Mouse (Mus musculus): ENCODE results near the gene Foxg1.

The Foxg1 gene

DNA sequence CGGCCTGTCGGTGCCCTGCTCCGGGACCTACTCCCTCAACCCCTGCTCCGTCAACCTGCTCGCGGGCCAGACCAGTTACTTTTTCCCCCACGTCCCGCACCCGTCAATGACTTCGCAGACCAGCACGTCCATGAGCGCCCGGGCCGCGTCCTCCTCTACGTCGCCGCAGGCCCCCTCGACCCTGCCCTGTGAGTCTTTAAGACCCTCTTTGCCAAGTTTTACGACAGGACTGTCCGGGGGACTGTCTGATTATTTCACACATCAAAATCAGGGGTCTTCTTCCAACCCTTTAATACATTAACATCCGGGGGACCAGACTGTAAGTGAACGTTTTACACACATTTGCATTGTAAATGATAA lies 3.2 kb downstream of the Foxg1 start:
- DNase-seq (ENCODE audit: low read depth, low spot score): no peak

DNA sequence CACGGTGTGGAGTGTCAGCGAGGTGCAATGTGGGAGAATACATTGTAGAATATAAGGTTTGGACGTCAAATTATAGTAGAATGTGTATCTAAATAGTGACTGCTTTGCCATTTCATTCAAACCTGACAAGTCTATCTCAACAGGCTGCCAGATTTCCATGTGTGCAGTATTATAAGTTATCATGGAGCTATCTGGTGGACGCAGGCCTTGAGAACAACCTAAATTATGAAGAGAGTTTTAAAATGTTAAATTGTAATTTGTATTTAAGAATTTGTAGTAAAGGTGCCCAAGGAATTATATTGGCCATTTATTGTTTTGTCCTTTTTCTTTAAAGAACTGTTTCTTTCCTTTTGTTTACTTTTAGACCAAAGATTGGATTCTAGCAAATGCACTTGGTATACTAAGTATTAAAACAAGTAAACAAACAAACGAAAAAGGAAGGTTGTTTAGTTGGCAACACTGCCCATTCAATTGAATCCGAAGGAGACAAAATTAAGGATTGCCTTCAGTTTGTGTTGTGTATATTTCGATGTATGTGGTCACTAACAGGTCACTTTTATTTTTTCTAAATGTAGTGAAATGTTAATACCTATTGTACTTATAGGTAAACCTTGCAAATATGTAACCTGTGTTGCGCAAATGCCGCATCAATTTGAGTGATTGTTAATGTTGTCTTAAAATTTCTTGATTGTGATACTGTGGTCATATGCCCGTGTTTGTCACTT lies 3.8 kb downstream of the Foxg1 start:
- DNase-seq (ENCODE audit: low read depth, low spot score): no peak

DNA sequence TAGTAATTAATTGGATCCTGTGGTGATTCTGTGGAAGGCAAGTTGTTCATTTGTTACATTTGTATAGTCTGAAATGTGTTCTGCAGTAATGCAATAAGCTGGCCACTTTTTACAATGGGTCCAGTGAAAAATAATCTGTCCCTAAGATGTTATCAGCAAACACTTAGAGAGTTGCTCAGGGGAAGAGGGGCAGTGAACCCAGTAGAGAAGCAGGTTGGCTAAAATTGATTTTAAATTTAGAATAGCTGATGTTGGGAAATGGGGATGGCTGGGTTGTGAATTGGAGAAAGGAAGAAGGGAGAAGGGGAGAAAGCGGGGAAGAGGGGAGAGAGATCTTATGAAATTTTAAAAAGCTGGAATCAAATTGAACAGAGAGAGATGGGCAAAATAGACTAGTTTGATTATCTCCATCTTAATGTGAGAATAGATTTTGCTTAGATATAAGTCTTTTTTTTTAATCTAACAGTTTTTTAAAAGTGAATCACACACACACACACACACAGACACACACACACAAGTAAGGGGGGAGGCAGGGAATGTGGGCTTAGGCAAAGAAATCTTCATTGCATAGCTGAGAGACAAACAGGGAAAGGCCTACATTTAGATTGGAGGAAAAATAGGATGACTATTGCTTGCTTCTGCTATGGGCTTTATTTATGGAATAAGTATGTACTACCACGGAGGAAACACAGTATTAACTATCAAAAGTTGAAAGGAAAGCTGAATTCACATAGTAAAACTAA lies 5.6 kb downstream of the Foxg1 start:
- DNase-seq (ENCODE audit: low read depth, low spot score): no peak

DNA sequence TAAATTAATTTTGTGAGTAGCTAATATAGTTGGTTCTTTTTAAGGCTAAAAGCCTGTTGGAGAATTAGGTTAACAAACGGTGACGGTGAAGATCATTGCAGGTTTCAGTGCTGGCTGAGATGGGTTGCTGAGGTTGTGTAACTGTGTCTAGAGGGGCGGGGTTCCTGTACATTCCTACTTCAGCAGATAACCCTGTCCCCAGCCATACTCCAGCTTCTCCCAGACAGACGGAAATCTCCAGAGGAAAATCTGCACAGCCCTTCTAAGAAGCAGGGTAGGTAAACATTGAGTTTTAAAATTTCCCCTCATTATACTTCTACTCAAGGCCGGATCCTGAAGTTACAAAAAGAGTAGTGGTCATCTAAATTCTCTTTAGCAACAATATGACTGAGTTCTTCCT lies 7.2 kb downstream of the Foxg1 start:
- DNase-seq (ENCODE audit: low read depth, low spot score): no peak

DNA sequence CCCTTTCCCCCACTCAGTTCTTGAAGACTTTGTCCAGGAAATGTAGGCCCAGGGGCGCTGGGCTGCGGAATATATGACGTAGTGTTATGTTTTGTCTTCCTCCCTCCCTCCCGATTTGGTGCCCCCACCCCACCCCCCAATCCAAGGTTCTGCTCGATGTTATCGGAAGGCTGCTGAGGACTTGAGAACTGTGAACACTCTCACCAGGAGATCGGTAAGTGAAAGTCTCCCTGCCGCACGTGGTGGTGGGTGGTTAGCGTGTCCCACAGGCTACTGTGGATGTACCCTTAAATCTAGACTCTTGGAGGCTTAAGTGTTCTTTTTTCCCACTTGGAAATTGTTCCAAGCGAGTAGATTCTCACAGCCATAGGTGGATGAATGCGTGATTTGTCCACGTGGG lies 7.8 kb downstream of the Foxg1 start:
- no peak for DNase-seq (ENCODE audit: low read depth, low spot score)

DNA sequence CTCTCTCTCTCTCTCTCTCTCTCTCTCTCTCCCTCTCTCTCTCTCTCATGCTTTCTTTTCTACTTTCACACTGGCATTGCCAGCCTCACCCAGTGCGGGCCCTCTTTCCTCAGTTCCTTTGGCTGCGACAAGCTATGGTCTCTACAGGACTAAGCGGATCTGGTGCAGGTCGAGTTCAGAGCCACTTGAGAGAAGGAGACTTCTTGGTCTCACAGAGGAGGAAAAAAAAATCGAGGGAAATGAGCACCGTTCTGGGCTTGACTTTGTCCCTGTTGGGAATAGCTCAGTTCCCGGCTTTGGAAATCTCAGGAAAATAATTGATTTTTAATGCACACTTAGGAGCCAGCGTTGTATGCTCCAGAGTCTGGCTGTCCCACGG lies 8.5 kb downstream of the Foxg1 start:
- no peak for DNase-seq (ENCODE audit: low read depth, low spot score)

DNA sequence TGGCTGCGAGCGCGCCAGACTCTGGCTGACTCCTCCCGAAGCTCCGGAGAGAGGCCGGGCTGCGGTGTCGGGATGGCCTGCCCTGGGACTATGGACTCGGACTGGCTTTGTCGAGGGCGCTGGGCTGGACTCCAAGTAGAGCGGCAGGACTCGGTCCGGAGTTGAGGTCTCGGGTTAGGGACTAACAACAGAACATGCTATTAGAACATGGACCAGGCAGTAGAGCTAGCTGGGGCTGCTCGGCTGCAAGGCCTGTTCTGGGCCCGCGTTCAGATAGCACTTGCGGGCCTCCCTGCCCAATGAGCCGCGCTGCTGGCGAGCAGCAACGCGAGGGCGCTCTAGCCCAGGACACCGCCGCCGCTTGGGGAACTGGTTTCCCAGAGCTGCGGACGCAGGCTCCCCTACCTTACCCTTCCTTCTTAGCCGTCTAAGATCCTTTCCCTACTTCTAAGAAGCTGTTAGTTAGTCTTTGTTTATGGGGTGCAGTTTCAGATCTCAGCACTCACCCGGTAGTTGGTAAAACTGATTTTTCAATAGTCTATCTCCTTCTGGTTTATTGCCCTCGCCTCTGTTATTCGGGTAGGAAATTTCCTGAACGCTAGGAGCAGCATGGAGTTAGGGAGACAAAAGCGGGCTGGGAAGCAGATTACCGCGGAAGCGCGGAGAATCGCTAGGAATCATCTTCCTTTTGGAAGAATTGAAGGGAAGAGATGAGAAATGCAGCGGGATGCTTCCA lies 9.0 kb downstream of the Foxg1 start:
- no peak for DNase-seq (ENCODE audit: low read depth, low spot score)

DNA sequence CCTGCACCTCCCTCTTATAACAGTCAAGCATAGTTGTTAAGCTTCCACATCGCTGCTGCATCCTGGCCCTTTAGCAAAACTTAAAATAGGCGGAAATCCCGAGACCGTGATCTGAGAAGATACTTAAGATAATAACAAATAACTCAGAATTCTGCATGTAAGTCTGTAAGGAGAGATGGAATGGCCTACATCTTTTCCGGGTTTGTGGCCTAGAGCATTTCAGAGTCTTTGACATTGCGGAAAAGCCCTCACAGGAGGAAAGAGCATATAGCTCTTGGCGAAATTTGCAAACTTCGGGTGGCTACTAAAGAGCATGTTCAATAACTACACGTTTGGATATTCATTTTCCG lies 9.6 kb downstream of the Foxg1 start:
- DNase-seq (ENCODE audit: low read depth, low spot score): no peak

DNA sequence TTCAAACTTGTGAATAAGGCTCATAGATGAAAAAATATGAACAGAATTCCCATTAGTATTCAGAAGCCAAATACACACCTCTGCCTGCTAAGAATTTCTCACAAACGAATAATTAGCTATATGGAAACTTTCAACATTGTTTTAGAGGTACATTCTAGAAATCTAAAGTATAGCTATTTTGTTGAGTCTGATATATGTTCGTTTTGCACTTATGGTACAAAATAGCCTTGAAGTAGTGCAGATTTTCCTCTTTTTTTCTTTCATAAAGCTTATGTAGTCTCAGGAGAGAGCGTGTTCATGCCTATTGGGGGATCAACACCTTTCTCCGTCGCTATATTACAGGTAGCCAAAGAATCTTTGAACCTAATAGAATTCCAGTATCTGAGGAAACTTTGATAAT lies 10.4 kb downstream of the Foxg1 start:
- DNase-seq (ENCODE audit: low read depth, low spot score): no peak

DNA sequence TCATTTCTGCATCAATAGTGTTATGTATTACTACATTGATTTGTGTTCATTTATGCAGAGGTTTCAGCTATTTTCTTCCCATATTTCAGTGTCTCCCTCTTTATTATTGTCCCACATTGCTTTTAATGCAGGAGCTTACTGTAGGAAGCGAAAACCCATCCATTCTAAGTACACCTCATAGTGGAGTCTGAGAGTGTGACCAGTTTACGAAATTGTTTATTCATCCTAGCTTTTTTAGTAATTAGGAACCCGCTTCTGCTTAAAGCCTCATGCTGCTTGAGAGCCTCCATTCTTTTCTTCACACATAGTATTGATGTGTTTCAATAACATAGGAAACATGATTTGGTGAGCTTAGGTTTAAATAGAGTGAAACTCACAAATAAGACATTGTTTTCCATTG lies 11.2 kb downstream of the Foxg1 start:
- no peak for DNase-seq (ENCODE audit: low read depth, low spot score)

DNA sequence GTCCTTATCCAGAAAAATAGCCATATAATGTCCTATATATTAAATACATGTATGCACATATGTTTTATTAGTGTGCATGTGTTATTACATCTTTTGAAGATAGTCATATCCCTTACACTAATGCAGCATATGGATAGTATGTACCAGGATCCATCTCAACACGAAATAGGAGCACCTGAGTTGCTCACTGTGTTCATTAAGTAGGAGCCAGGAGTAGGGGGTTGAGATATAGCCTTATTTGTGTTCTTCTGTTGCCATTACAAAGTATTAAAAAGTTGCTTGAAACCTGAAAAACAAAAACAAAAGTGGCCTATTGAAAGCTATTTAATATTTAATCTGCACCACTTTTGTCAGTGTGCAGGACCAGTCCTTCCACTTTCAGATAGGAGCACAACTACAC lies 11.7 kb downstream of the Foxg1 start:
- DNase-seq (ENCODE audit: low read depth, low spot score): no peak

DNA sequence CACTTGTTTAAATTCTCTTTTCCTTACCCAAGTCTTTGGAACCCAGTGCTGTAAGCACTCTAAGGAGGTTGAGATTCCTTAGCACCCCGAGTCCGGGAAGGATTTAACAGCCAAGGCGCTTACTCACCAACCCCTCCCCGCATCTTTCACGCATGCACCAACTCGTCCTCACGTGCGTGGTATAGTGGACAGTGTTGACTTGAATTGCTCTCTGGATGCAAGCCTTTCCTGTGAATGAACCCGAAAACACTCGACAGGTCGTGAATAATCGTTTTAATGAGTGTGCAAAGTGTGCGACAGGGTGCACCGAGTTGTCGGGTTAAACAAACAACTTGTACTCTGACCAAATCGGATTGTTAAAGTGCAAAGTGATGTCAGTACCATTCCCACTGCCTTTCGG lies 12.4 kb downstream of the Foxg1 start:
- DNase-seq (ENCODE audit: low read depth, low spot score): no peak

DNA sequence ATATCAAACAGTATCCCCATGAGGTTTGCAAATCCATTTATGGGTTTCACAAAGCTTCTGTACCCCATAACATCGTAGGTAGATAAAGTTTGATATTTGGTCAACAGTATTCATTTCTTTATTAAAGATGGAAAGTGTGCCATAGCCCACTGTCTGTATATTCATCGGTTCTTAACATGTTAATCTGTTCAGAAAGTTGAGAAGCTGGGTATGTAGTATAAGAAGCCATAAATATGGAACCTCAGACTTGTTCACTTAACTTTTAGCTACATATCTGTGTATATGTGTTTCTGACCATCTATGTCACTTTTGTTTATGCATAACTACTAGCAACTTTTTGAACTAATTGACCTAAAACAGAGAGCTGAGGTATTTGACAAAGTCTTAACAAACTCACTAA lies 13.5 kb downstream of the Foxg1 start:
- no peak for DNase-seq (ENCODE audit: low read depth, low spot score)

DNA sequence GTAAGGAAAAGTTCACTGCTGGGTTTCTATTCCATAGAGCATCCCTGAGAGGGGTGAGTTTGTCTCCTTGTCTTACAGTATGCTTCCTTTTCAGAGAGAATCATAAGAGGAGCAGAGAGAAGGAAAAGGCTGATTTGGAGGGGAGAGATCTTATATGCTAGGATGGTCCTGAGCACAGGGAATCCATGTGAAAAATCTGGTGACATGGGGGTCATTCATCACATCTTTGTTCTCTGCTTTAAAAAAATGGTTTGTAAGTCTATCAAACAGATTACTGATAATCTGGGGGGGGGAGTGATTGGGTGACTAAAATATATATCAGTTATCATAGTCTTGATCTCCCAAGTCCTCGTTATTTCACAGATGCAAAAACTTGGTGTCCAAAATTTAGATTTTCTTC lies 14.3 kb downstream of the Foxg1 start:
- DNase-seq (ENCODE audit: low read depth, low spot score): no peak

DNA sequence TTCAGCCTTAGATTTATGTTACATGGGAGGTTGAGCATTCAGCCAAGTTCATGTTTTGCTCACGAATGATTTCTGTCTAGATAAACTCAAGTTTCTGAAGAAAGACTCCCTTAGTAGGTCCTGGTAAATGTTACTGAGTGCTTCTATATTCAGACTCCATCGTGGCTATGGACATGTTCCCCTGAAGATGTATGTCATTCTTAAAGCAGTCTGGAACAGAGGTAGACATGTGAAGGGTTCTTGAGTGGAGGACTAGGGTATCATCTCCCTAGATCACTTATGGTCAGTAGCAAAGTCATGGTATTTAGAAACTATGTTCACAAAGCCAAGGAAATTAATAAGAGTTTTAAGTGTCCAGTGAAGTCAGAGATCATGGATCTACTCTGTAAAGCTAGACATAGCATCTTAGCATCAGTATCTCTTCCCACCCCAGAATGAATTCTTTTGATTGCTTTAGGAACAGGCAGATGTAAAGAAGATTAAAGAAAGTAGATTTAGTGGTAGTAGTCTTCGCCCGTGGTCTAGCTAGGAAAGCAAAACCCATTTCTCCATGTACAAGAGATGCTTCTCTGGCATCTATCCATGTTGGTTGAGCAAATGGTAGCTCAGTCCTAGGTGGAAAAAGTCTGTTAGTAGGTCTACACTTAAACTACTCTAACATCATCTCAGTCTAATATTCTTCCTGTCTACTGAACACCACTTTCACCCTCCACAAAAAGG lies 15.1 kb downstream of the Foxg1 start:
- DNase-seq (ENCODE audit: low read depth, low spot score): no peak

DNA sequence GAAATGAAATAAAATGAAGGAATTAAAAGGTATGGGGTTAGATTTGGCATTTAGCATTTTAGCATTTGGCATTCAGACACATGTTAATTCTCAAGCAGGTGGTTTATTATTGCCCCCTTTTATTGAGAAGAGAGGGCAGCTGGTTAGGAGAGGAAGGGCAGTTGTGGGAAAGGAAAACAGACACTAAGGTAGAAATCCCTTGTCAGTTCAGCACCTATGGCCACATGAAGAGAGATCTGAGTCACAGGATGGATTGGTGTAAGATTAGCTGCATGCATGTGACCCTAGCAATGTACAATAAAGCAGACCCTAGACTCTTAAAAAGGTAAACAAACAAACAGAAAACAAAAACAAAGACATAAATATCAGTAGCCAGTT lies 15.7 kb downstream of the Foxg1 start:
- no peak for DNase-seq (ENCODE audit: low read depth, low spot score)

DNA sequence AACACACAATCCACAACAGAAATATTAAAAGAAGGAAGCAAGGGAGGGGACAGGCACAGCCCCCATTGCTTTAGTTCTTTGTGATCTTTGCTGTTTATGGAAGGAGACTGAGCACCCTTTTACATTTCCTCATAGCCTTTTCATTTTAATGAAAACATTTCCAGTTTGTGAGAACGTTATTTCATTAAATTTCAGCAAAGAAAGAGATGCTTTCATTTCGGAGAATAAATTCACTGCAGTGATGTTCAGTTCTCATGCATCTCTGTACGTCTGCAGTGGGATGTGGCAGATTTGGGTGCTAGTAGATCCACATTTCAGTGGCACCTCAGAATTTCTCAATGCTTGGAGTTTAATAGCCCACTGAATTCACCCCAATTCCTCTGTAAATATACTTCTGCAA lies 16.2 kb downstream of the Foxg1 start:
- DNase-seq (ENCODE audit: low read depth, low spot score): no peak

DNA sequence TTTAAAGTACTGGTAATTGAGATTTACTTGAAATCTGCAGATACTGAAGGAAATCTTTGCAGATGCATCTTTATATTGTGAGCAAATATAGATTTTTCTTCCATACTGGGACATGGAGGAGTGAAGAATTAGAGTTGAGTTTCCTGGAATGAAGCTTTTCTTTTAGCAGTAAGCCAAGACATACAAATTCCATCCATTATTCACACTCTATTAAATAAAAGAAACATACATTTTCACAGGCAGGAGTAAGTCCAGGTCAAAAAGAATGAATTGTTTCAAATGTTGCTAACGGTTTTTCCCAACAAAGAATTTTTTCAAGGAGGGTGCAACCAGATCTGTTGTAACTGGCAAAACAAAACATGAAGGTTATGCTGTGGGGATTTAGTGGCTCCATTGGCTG lies 17.2 kb downstream of the Foxg1 start:
- no peak for DNase-seq (ENCODE audit: low read depth, low spot score)

DNA sequence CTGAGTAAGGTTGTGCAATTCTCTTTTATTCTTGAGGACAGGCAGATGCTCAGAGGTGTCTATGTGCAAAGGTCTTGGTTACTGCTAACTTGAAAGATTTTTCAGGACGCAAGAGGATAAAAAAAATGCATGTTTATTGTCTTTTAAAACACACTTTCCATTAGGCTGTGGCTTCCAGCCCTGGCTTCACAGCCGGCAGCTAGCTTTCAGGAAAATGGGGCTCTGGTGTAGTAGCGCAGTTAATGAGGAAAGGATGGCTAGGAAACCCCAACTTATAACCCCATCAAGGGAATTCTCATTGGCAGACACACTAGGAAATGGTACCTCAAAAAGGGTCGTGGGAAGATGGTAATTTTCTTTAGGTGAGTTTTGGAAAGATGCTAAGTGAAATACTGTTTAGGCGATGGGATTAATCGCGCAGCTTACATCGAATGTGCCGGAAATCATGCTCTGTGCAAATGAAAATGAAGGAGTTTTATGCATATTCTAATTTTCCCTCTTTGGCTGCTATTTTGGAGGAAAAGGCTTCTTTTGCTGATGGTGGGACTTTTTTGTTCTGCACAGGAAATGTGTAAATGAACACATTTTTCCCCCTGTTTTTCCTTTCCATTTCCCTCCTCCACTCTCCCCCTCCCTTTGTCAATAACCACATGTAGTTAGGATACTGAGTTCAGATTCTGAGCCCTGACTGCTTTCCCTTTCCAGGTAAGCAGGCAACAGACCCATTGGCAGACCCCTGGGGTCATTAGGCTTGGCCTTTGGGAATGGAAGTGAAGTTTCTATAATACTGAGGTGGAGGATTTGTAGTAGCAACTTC lies 17.8 kb downstream of the Foxg1 start:
- no peak for DNase-seq (ENCODE audit: low read depth, low spot score)

DNA sequence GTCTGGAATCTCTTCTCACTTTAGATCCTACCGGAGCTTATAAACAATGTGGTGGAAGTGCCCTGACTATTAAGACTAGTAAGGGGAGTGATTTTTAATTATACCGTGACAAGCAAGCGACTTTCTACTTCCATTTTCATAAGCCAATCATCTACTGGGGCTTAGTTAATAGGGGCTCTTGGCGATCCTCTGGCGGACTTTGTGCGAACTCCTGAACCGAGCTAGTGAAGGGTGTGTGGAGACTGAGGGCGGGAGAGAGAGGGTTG lies 18.3 kb downstream of the Foxg1 start:
- no peak for DNase-seq (ENCODE audit: low read depth, low spot score)

DNA sequence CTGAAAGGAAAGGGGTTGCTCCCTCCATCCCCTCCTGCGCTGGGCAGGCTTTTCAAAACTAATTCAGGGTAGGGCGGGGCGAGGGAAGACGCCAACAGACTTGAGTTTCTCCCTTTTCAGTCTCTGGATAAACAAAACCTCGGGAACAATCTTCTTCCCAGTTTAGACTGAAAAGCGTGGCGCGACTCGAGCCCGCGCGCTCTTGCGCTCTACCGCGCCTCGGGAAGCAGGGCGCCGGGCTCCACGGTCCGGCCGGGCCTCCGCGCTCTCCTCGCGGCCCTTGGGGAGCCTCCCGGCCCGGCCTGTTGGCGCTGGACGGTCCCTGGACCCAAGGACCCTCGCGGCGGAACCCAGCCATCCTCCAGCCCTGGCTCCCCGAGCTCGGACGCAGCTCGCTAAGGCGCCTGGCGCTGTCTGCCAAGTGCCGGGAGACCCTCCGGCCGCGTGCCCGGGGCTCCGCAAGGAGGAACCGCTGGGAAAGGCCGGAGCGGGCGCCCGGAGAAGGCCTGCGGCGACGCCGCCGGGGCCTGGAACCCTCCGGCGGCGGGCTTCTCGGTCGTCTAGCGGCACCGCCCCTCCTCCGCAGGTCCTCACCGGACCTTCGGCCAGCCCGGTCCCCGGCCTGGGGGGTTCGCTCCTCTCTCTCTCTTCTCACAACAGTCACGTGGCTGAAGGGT lies 18.8 kb downstream of the Foxg1 start:
- no peak for DNase-seq (ENCODE audit: low read depth, low spot score)

DNA sequence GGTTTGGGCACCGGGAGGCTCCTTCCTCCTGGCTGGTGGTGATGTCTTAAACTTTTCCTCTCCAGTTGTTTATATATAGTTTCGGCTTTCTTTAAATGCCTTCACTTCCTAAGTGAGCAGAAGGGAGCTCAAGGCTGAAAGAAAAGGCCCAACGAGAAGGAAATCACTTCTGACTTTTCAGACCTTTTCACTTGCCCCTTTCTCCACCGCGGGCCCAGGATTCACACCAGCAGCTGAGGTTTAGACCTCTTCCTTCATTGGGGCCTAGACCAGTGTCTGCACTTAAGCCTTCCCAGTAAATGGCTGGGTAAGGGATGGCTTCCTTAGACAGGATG lies 19.3 kb downstream of the Foxg1 start:
- no peak for DNase-seq (ENCODE audit: low read depth, low spot score)

Data from c-Kit-negative CD71-positive TER-119-positive erythroid progenitor cells, embryonic 14.5 days (primary cell).